Mouse (Mus musculus) urinary bladder, postnatal 10 days (tissue): ENCODE data around the gene Sptbn1.
"Not testable (repeated sequence)": the region's sequence is repeated elsewhere in the genome, so short reads cannot be mapped to it uniquely, and the experiment has no call there.

Experiments used
- DNase-seq: peaks from one replicate; pipeline ENCODE4 v3.0.0; 2022; ENCODE audit warnings: low spot score

The Sptbn1 gene

GRCm38 (mm10) chr11:30255211-30255610, 12.8 kb downstream of the Sptbn1 start:
- not testable (repeated sequence) for DNase-seq

GRCm38 (mm10) chr11:30251294-30251904, 16.6 kb downstream of the Sptbn1 start:
- no peak for DNase-seq

- DNase-seq, result no peak
Measured at GRCm38 (mm10) chr11:30249452-30250016, 18.4 kb downstream of the Sptbn1 start.

- no peak for DNase-seq
Measured at GRCm38 (mm10) chr11:30247106-30247505, 20.9 kb downstream of the Sptbn1 start.

- DNase-seq, result no peak
Measured at GRCm38 (mm10) chr11:30246161-30246560, 21.8 kb downstream of the Sptbn1 start.

GRCm38 (mm10) chr11:30244172-30244571, 23.8 kb downstream of the Sptbn1 start:
- no peak for DNase-seq

GRCm38 (mm10) chr11:30243591-30243990, 24.4 kb downstream of the Sptbn1 start:
- no peak for DNase-seq

GRCm38 (mm10) chr11:30240861-30241260, 27.1 kb downstream of the Sptbn1 start:
- no peak for DNase-seq

GRCm38 (mm10) chr11:30237960-30238359, 30.0 kb downstream of the Sptbn1 start:
- no peak for DNase-seq

- no peak for DNase-seq
Measured at GRCm38 (mm10) chr11:30236681-30237242, 31.2 kb downstream of the Sptbn1 start.

GRCm38 (mm10) chr11:30235666-30236065, 32.3 kb downstream of the Sptbn1 start:
- DNase-seq, result no peak

GRCm38 (mm10) chr11:30235218-30235617, 32.8 kb downstream of the Sptbn1 start:
- no peak for DNase-seq

- DNase-seq, result no peak
Measured at GRCm38 (mm10) chr11:30233946-30234345, 34.0 kb downstream of the Sptbn1 start.

- no peak for DNase-seq
Measured at GRCm38 (mm10) chr11:30232082-30232481, 35.9 kb downstream of the Sptbn1 start.

GRCm38 (mm10) chr11:30231336-30231735, 36.6 kb downstream of the Sptbn1 start:
- DNase-seq, result no peak

GRCm38 (mm10) chr11:30230330-30230771, 37.6 kb downstream of the Sptbn1 start:
- DNase-seq, result no peak

- DNase-seq, result no peak
Measured at GRCm38 (mm10) chr11:30226756-30227155, 41.2 kb downstream of the Sptbn1 start.

- DNase-seq, result no peak
Measured at GRCm38 (mm10) chr11:30224599-30224998, 43.4 kb downstream of the Sptbn1 start.

- DNase-seq, result no peak
Measured at GRCm38 (mm10) chr11:30222636-30223035, 45.3 kb downstream of the Sptbn1 start.

- DNase-seq, result no peak
Measured at GRCm38 (mm10) chr11:30221043-30221442, 46.9 kb downstream of the Sptbn1 start.

- no peak for DNase-seq
Measured at GRCm38 (mm10) chr11:30218386-30218785, 49.6 kb downstream of the Sptbn1 start.

- no peak for DNase-seq
Measured at GRCm38 (mm10) chr11:30217496-30217895, 50.5 kb downstream of the Sptbn1 start.

GRCm38 (mm10) chr11:30211663-30212416, 56.1 kb downstream of the Sptbn1 start:
- DNase-seq, result no peak
